Mouse (Mus musculus) limb, embryonic 12.5 days (tissue): ENCODE results near the gene Pdcd4. TPM values are rescaled to one million over a fixed set of nuclear protein-coding genes. Genes with fewer than 3 reads are reported as not detected.
"Not testable (repeated sequence)": the region's sequence is repeated elsewhere in the genome, so short reads cannot be mapped to it uniquely, and the experiment has no call there.

ENCODE experiments used
- ATAC-seq: fragments of 200-750 bp; cut with Nextera tagmentation; 2 replicates; pipeline ENCODE4 v1.8.0; 2017; ENCODE audit warnings: low read depth, moderate TSS enrichment; ENCODE audit not compliant: insufficient number of reproducible peaks, insufficient read depth, low FRiP score, low TSS enrichment
- H3K27ac ChIP-seq: fragments of 300-500 bp; sonication (generic); 2 replicates; pipeline ENCODE4 v1.5.1; 2016; ENCODE audit warnings: mild to moderate bottlenecking, moderate library complexity
- H3K27me3 ChIP-seq: fragments of 300-500 bp; sonication (generic); 2 replicates; pipeline ENCODE4 v1.6.1; 2016; ENCODE audit warnings: mild to moderate bottlenecking, moderate library complexity
- H3K36me3 ChIP-seq: fragments of 300-500 bp; sonication (generic); 2 replicates; pipeline ENCODE4 v1.6.1; 2016; ENCODE audit warnings: mild to moderate bottlenecking, moderate library complexity
- H3K4me1 ChIP-seq: fragments of 300-500 bp; sonication (generic); replicated peaks from 2 replicates; pipeline ENCODE4 v1.6.1; 2016
- H3K4me2 ChIP-seq: fragments of 300-500 bp; sonication (generic); 2 replicates; pipeline ENCODE4 v1.6.1; 2016; ENCODE audit warnings: mild to moderate bottlenecking, moderate library complexity
- H3K4me3 ChIP-seq: fragments of 300-500 bp; sonication (generic); replicated peaks from 2 replicates; pipeline ENCODE4 v1.5.1; 2016; ENCODE audit warnings: mild to moderate bottlenecking
- H3K9ac ChIP-seq: fragments of 300-500 bp; sonication (generic); replicated peaks from 2 replicates; pipeline ENCODE4 v1.6.1; 2016; ENCODE audit warnings: mild to moderate bottlenecking, moderate library complexity
- H3K9me3 ChIP-seq: fragments of 300-500 bp; sonication (generic); 2 replicates; pipeline ENCODE4 v1.6.1; 2016; ENCODE audit warnings: mild to moderate bottlenecking, moderate library complexity
- WGBS: fragments of 180-500 bp; shearing (Covaris S2); methylation state at CpG from one replicate; pipeline ENCODE4 v1.1.7; 2016; 5-methylcytosine and 5-hydroxymethylcytosine counted together
- polyA plus RNA-seq: library from polyadenylated mRNA; unstranded; fragments of >200 nt; fragmentation: Nextera tagmentation; extraction: Ambion mirVana; gene quantifications from 2 replicates; pipeline ENCODE4 v1.2.1, GENCODE M21; 2016

The Pdcd4 gene
- polyA plus RNA-seq, 1 experiment from 2014 or later = 107 TPM

DNA sequence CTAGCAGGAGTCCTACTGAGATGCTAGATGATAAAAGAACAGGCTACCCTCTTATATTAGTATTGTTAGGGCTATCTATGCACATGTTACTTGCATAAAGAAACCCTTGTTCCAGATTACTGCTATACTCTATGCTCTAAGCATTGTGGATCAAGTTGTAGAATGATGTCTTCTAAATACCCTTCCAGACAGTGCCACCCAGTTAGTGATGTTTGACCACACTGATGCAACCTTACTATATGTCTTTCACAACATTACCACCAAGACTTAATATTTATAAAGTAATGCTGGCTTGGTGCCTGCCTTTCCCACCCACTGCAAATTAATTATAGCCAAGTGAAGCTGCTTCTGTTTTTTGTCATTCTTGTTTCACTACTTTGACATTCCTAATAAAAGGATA lies 41.0 kb downstream of the Pdcd4 start:
- no peaks in the 10 kb centered on the region for H3K9me3 ChIP-seq
- H3K9ac ChIP-seq = no peak overlapping the region
- H3K4me3 ChIP-seq = no peak overlapping the region
- H3K4me2 ChIP-seq = no peak overlapping the region
- no peak overlapping the region for H3K27ac ChIP-seq
- H3K4me1 ChIP-seq = no peaks in the 10 kb centered on the region
- no peaks in the 10 kb centered on the region for H3K27me3 ChIP-seq
- H3K36me3 ChIP-seq = peaks cover 52% of the 10 kb centered on the region
- ATAC-seq = no peak

DNA sequence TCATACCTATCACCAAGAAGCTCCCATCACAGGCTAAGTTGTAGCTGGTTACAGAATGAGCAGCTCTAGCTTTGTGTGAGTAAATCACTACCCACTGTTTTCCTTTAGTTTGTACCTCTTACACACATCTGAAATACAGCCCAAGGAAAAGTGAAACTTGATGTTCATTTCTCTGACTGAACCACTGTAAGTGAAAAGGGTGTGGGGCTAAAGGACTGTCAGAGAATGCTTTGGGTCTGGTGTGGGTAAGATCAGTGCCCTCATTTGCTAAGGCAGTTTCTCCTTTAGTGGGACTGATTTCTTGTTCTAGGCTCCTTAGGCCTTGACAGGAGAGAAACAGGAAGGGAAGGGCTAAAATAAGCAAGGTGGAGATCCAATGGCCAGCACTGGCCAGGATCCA lies 42.0 kb downstream of the Pdcd4 start:
- Histone ChIP-seq H3K36me3 (peaks cover 52% of the 10 kb centered on the region), H3K27ac (no peak overlapping the region), H3K4me2 (no peak overlapping the region), H3K4me3 (no peak overlapping the region), H3K27me3 (no peaks in the 10 kb centered on the region), H3K9ac (no peak overlapping the region), H3K9me3 (no peaks in the 10 kb centered on the region), H3K4me1 (no peaks in the 10 kb centered on the region)
- ATAC-seq = no peak

DNA sequence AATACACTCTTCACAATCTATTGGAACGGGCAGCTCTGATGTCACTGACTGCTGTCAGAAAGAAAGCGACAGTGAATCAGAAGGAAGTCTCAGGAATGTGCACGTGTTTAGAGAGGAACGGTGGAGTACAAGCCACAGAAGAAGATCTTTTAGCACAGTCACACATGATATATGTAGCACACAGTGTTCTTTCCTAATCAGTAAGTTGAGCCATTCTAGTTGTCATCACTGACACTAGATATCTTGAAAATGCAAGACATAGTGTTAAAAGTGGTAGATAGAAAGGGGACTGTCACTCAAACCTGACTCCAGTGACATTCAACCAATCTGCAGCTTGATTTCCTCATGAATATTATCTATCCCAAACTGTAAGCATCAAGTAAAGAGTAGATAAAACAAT lies 47.4 kb downstream of the Pdcd4 start:
- no peak overlapping the region for H3K9ac ChIP-seq
- H3K9me3 ChIP-seq = no peaks in the 10 kb centered on the region
- peaks cover 15% of the 10 kb centered on the region for H3K36me3 ChIP-seq
- 89% methylated on average over 4 of the region's 4 CpGs for WGBS
- no peak for ATAC-seq
- H3K4me2 ChIP-seq = no peak overlapping the region
- H3K4me1 ChIP-seq = no peaks in the 10 kb centered on the region
- no peak overlapping the region for H3K27ac ChIP-seq
- no peak overlapping the region for H3K4me3 ChIP-seq
- H3K27me3 ChIP-seq = no peaks in the 10 kb centered on the region

DNA sequence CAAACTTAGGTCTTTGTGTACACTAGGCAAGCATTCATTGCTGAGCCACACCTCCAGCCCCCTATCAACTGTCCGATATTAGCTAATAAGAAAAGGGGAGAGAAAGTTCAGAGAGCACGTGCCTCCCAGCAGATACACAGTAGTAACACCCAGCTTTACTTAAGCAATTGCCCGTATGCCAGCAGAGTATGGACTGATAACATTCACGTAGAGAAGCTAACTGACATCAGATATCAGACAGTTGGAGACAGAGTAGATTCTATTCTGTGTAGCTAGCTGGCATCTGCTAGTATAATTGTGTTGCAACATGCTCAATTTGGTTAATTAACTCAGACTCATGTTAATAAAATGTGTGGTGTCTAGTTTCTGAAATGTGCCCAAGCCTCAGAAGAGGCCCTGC lies 49.1 kb downstream of the Pdcd4 start:
- H3K4me3 ChIP-seq = no peak overlapping the region
- H3K4me1 ChIP-seq = peaks cover 3% of the 10 kb centered on the region
- WGBS = 90% methylated on average over 4 of the region's 4 CpGs
- H3K4me2 ChIP-seq = no peak overlapping the region
- no peak overlapping the region for H3K9ac ChIP-seq
- no peak for ATAC-seq
- H3K27ac ChIP-seq = no peak overlapping the region
- peaks cover 15% of the 10 kb centered on the region for H3K36me3 ChIP-seq
- H3K9me3 ChIP-seq = no peaks in the 10 kb centered on the region
- H3K27me3 ChIP-seq = no peaks in the 10 kb centered on the region

DNA sequence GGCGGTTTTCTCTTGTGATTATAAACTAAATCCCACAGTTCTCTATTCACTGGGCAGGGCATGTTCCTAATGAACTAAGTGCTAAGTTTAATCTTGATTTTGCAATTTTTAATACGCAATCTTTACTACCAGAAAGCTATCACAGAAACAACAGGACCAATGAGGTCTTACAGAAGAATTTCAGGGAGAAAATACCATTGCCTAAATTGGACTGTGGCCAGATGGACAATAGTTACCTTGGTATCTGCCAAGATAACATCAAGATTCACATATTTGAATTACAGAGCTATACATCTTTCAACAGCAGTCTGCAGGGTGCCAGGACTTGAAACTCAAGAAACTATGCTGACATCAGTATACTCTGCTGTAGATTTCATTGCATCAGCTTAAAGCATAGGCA lies 50.3 kb downstream of the Pdcd4 start:
- no peak for ATAC-seq
- Histone ChIP-seq H3K27me3 (no peaks in the 10 kb centered on the region), H3K9ac (no peak overlapping the region), H3K9me3 (no peaks in the 10 kb centered on the region), H3K27ac (no peak overlapping the region), H3K4me2 (no peak overlapping the region), H3K4me3 (no peak overlapping the region), H3K4me1 (peaks cover 6% of the 10 kb centered on the region), H3K36me3 (peaks cover 15% of the 10 kb centered on the region)
- WGBS = 95% methylated on average over 2 of the region's 2 CpGs

DNA sequence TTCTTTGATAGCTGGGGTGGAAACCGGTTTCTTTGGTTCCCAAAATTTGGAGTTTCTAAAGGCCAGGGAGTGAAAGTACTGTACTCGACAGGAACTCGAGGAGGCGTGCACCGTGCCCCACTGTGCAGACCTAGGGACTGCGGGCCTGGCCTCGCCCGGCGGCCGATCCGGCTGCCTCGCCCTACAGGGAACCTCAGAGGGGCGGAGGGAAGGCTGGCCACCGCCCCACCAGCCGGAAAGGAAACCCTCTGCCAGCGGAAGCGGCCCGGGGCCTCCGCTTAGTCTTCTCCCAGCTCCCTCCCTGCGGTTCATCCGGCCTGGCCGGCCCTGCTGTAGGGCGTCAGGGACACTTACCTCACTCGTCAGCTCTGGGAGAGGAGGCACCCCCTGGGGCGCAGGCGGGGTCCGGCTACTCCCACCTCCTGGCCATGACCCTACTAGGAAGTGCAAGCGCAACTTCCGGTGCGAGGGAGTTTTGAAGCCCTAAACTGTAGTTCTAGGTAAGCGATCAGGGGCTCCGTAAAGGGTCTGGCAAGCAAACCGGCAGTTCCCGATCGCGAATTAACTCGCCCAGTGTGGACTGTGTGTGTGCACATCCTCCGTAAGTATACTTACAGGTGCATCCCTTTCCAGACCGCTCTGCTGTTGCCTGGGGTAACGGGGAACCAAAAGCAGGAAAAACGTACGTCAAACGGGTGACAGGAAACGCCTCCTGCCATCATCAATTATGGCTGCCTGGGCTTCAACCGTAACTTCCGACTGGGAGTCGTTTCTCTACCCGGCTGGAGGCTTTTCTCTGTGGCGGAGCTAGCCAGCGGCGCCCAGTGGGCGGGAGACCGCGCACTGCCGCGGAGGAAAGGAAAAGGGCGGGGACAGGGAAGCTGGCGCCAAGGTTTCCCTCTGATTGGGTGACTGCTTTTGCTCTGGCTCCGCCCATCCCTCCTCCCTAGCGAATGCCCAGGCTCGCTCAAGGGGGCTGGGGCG lies 52.1 kb downstream of the Pdcd4 start, which contains the start of the genes Shoc2 and Bbip1:
TSS of gene Shoc2 (plus strand) at position 505 of the 984 bp plus-strand sequence.
TSS of gene Bbip1 (minus strand) at position 826 of the 984 bp plus-strand sequence.
- H3K4me3 ChIP-seq = peak within 1 kb of the TSS; percentile 89
- H3K36me3 ChIP-seq = peaks cover 5% of the 10 kb centered on the region; the same call in 1 of the 2 replicates

DNA sequence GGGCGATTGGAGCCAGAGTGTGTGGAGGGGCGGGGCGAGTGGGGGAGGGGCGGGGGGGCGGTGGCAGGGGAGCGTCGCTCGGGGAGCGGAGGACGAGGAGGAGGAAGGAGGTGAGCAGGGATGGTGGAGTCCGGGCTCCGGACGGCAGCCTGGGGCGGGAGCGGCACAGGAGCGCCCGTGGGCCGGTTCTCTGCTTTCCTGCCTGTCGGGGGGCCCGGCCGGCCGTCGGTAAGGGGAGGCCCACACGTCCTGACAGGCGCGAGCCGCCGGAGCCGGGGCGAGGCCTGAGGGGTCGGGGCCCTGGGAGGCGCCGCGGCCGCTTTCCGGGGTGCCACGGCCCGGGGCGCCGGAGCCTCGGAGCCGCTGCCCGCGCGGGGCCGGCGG lies 52.7 kb downstream of the Pdcd4 start:
- Histone ChIP-seq H3K27me3 (no peaks in the 10 kb centered on the region), H3K4me2 (peak overlapping the region; percentile 66), H3K4me3 (peak overlapping the region; percentile 89), H3K4me1 (peaks cover 14% of the 10 kb centered on the region), H3K36me3 (peaks cover 5% of the 10 kb centered on the region; the same call in 1 of the 2 replicates), H3K9me3 (no peaks in the 10 kb centered on the region), H3K27ac (peak overlapping the region; percentile 96), H3K9ac (peak overlapping the region; percentile 96)
- ATAC-seq = no peak; the same call in 1 of the 2 replicates
- under 1% methylated on average over 41 of the region's 47 CpGs for WGBS

More for the DNA sequence above, 52.1 kb downstream of the Pdcd4 start, which contains the start of the genes Shoc2 and Bbip1:
- Histone ChIP-seq H3K27me3 (no peaks in the 10 kb centered on the region), H3K9ac (peak within 1 kb of the TSS; percentile 96), H3K4me2 (peak within 1 kb of the TSS; percentile 66), H3K9me3 (no peaks in the 10 kb centered on the region), H3K4me1 (peaks cover 14% of the 10 kb centered on the region), H3K27ac (peak within 1 kb of the TSS; percentile 96)
- WGBS = under 1% methylated on average over 62 of the region's 62 CpGs
- peak; percentile 94 for ATAC-seq

DNA sequence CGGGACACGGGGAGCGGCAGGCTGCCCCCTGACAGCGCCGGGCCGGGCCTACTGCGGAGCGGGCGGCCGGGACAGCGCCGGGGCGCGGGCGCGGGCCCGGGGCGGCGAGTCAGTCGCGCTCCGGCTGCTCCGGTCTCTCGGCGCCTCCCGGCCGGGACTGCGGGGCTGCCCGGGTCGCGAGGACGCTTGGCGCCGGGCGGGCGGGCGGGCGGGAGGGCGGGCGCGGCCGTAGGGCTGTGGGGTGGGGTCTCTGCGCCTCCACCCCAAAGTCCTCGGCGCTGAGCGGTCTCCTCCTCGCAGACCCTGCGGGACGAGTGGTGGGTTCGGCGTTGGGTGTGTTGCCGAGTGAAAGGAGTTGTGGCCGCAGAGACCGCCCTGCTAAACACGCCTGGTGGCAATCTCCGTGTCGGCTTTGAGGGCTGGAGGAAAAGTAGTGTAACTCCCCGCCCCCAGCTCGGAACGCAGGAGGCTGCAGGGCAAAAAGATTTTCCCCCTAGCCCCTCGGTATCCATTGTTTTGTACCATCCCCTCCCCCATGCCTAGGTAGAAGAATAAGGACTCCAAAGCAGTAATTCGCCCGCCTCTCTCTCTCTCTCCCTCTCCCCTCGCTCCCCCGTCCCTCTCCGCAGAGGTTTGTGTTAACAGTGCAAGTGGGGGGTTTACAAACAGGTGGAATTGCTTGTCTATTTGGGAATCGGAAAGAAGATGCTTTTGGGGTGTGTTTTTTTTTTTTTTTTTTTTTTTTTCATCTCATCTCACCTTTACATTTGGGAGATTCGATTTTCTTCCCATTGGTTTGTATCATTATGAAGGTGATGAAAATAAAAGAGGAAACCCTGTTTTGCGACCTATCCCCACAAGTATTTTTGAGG lies 53.4 kb downstream of the Pdcd4 start:
- WGBS = under 1% methylated on average over 55 of the region's 69 CpGs
- ATAC-seq = 0 out of 2 replicates have a peak, but pooled peaks have one; percentile 5
- peak overlapping the region; percentile 89 for H3K4me3 ChIP-seq

DNA sequence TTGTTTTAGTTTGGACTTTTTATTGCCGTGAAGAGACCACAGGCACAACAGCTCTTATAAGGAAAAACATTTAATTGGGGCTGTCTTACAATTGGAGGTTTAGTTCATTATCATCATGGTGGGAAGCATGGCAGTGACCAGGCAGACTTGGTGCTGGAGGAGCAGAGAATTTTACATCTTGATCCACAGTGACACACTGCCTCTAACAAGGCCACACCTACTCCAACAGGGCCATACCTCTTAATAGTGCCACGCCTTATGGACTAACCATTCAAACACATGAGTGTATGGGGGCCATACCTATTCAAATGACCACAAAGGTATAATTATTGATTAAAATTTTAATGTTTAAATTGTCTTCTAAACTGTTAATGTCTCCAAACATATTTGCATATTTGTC lies 65.5 kb downstream of the Pdcd4 start:
- no peak overlapping the region for H3K9ac ChIP-seq
- WGBS = 88% methylated on average over 2 of the region's 2 CpGs
- H3K27me3 ChIP-seq = no peaks in the 10 kb centered on the region
- H3K4me2 ChIP-seq = no peak overlapping the region
- H3K4me1 ChIP-seq = peaks cover 16% of the 10 kb centered on the region
- no peak for ATAC-seq
- H3K9me3 ChIP-seq = no peaks in the 10 kb centered on the region
- no peaks in the 10 kb centered on the region for H3K36me3 ChIP-seq
- no peak overlapping the region for H3K4me3 ChIP-seq
- no peak overlapping the region for H3K27ac ChIP-seq

More for the DNA sequence above, 53.4 kb downstream of the Pdcd4 start:
- peaks cover 5% of the 10 kb centered on the region; the same call in 1 of the 2 replicates for H3K36me3 ChIP-seq
- H3K27ac ChIP-seq = peak overlapping the region; percentile 96
- H3K27me3 ChIP-seq = no peaks in the 10 kb centered on the region
- H3K4me1 ChIP-seq = peaks cover 14% of the 10 kb centered on the region
- peak overlapping the region; percentile 96 for H3K9ac ChIP-seq
- H3K4me2 ChIP-seq = peak overlapping the region; percentile 66
- H3K9me3 ChIP-seq = no peaks in the 10 kb centered on the region

DNA sequence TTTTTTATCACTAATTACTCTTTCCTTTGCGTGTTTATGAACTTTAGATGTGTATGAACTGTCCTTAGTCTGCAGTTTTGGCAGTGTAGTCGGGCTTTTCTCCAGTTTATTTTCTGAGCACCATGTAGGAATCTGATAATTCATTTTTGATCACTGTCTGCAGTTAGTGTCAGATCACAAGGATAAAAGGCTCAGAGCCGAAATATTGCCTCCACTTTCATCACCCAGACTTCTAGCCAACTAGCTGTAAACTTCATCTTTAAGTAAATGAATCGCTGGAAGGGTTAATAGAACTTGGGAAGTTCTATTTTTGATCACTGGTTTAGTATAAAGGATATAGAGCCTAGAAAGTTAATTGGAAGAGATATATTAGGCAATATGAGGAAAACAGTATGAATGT lies 70.5 kb downstream of the Pdcd4 start:
- no peaks in the 10 kb centered on the region for H3K9me3 ChIP-seq
- no peak overlapping the region for H3K27ac ChIP-seq
- no peak overlapping the region for H3K4me2 ChIP-seq
- H3K36me3 ChIP-seq = no peaks in the 10 kb centered on the region
- H3K4me3 ChIP-seq = no peak overlapping the region
- no peak for ATAC-seq
- 93% methylated on average over 4 of the region's 4 CpGs for WGBS
- H3K9ac ChIP-seq = no peak overlapping the region
- 0 out of 2 replicates have a peak, but pooled peaks cover 3% of the 10 kb centered on the region for H3K4me1 ChIP-seq
- H3K27me3 ChIP-seq = no peaks in the 10 kb centered on the region

DNA sequence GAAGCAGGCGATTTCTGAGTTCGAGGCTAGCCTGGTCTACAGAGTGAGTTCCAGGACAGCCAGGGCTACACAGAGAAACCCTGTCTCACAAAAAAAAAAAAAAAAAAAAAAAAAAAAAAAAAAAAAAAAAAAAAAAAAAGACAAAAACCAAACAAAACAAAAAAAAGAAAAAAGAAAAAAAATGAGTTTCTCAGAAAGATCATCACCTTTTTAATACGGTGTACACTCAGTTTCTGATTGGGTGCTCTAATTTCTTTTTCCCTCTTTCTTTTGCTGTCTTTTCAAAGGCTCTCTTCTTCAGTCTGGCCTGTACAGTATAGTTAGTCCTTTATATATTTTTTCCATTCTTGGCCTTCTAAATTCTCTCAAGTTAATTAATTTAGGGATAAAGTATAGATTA lies 72.3 kb downstream of the Pdcd4 start:
- 98% methylated on average over 3 of the region's 3 CpGs for WGBS
- not testable (repeated sequence) for H3K4me2 ChIP-seq, H3K4me1 ChIP-seq, H3K9ac ChIP-seq, H3K36me3 ChIP-seq, H3K4me3 ChIP-seq, H3K27me3 ChIP-seq, H3K27ac ChIP-seq, H3K9me3 ChIP-seq, ATAC-seq
